Mouse (Mus musculus): ENCODE measurements at regions not wholly inside any gene's neighbourhood (a gene's known extent, or its start where the extent isn't known, plus 50 kb on each side); places are given as distances from the start of the nearest gene placed in this dataset.
"Not testable (repeated sequence)": the region's sequence is repeated elsewhere in the genome, so short reads cannot be mapped to it uniquely, and the experiment has no call there.

GRCm38 (mm10) chr3:53792541-53792940 lies 52.3 kb upstream of the Gm10985 start:
- DNase-seq (ENCODE audit: inconsistent age in 2 of 2, low spot score in 1 of 2): no peak

DNA sequence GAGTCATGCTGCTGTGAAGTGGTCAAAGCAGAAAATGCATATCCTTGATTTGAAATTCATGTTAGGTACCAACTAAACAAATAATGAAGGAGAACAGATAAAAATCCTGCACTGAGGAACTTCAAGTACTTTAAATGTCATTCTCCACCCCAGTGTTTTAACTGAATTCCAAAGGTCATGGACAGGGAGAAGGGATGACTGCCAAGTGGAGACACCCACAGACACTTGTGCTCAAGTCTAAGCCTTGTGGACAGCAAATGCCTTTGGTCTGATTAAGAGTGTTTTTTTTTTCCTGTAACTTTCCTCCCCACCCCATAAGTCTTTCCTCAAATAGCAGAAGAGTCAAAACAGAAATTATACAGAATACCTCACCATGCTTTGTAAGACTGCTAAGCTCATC lies 55.2 kb upstream of the Gm10985 start:
- peak; percentile 81 to 83 for DNase-seq (ENCODE audit: inconsistent age in 2 of 2, low spot score in 1 of 2)

GRCm38 (mm10) chr3:53785201-53785600 lies 59.7 kb upstream of the Gm10985 start:
- no peak for DNase-seq (ENCODE audit: inconsistent age in 2 of 2, low spot score in 1 of 2)

GRCm38 (mm10) chr3:53776668-53777067 lies 68.2 kb upstream of the Gm10985 start:
- DNase-seq (ENCODE audit: inconsistent age in 2 of 2, low spot score in 1 of 2): no peak

GRCm38 (mm10) chr3:53767601-53768000 lies 77.3 kb upstream of the Gm10985 start:
- DNase-seq (ENCODE audit: inconsistent age in 2 of 2, low spot score in 1 of 2): no peak

GRCm38 (mm10) chr3:53763981-53764380 lies 80.9 kb upstream of the Gm10985 start:
- DNase-seq (ENCODE audit: inconsistent age in 2 of 2, low spot score in 1 of 2): no peak

DNA sequence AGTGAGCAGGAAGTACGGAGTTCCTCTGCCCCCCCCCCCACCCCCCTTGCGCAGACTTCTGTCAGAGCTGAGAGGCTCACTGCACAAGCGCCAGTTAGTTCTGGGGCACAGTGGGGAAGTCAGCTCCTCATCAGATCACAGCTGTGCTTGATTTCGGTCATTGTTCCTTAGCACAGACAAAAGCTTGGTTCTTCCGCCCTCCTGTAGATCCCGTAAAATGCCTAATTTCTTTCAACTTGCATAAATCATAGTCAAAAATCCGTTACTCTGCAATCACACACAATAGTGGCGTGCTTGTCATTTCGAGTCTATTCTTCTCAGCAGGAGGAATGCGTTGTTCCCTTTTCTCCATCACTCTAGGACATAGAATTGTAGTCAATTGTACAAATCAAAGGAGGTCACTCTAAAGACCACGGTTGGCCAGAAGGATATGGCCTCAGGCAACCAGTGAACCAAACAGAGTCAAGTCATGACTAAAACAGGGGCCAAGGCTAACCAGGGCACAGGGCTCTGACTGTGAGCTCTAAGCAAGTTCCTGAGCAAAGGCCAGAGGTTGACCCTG lies 83.3 kb upstream of the Gm10985 start:
- peak in 1 of 2 experiments; percentile 28 for DNase-seq (ENCODE audit: inconsistent age in 2 of 2, low spot score in 1 of 2)

- no peak for DNase-seq (ENCODE audit: inconsistent age in 2 of 2, low spot score in 1 of 2)
Measured at GRCm38 (mm10) chr3:53756115-53756853, 88.6 kb upstream of the Gm10985 start.

- no peak for DNase-seq (ENCODE audit: inconsistent age in 2 of 2, low spot score in 1 of 2)
Measured at GRCm38 (mm10) chr3:53737161-53737560, 80.0 kb upstream of the Frem2 start.

DNA sequence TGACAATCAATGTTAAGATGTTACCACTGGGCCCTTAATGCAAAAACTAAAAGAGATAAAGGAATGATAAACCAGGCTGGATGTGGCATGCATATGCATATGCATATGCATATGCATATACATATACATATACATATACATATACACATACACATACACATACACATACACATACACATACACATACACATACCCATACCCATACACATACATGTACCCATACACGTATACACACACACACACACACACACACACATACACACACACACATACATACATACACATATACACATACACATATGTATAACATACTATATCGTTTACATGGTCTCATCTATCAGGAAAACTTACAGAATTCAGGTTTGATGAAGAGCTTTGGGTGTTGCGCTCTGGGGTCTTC lies 78.5 kb upstream of the Frem2 start:
- DNase-seq (ENCODE audit: inconsistent age in 2 of 2, low spot score in 1 of 2): not testable (repeated sequence)

DNA sequence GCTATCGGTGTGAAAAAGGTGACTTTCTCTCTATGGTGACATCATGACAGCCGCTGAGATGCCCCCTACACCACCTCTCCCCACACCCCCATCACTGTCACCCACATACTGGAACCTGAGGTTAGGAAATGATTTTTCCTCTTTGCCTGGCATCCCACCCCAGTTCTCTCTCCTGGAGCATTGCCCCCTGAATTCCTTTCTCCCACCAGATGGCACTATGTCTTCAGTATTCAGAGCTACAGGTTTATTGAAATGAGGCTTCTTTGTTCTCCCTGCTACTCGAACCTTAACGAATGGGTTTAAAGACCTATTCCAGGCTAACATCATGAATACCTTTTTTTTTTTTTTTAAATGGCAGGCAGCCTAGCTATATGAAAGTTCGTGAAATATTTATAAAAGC lies 78.0 kb upstream of the Frem2 start:
- peak; percentile 23 to 72 for DNase-seq (ENCODE audit: inconsistent age in 2 of 2, low spot score in 1 of 2)

GRCm38 (mm10) chr3:53730440-53730839 lies 73.3 kb upstream of the Frem2 start:
- DNase-seq (ENCODE audit: inconsistent age in 2 of 2, low spot score in 1 of 2): no peak

DNA sequence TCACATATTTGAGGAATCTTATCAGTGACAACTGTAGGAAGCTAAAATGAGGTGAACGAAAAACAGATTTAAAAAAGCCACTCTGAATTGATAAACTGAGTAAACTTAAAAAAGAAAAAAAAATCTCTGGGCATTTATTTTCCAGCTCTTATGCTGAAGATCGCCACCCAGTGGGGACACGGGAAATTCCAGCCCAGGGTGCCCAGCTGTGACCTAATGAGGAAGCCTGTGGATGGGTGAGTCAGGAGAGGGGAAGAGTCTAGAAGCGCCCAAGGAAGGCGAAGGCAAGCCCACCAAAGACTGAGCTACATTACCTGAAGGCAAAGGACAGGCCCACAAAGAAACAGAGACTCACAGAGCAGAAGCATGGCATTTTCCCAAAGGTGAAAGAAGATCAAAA lies 72.7 kb upstream of the Frem2 start:
- DNase-seq (ENCODE audit: inconsistent age in 2 of 2, low spot score in 1 of 2): peak; percentile 42 to 77

DNA sequence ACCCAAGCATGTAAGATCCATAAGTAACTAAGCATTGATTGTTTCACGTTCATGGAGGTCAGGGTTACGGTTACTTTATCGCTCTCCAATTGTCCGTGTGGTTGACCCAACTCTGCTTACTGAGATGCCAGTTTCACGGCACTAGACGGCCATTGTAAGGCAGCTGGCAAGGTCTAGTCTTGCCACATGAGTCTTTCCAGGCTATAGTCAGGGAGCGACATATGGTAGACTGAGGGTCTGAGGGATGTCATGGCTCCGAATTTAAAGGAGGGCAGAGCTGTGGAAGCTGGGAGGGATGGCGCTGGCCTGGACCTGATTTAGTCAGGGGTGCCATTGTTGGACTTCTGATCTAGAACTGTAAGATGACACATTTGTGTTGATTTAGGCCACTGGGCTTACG lies 72.0 kb upstream of the Frem2 start:
- no peak for DNase-seq (ENCODE audit: inconsistent age in 2 of 2, low spot score in 1 of 2)

GRCm38 (mm10) chr3:53727737-53728136 lies 70.6 kb upstream of the Frem2 start:
- DNase-seq (ENCODE audit: inconsistent age in 2 of 2, low spot score in 1 of 2): no peak

GRCm38 (mm10) chr3:53707101-53707500 lies 49.9 kb upstream of the Frem2 start:
- no peak for DNase-seq (ENCODE audit: inconsistent age in 2 of 2, low spot score in 1 of 2)
